Mouse (Mus musculus) intestine, embryonic 14.5 days (tissue): ENCODE measurements around the gene Mchr1. TPM values are rescaled to one million over a fixed set of nuclear protein-coding genes. Genes with fewer than 3 reads are reported as not detected.

ENCODE experiments used
- ATAC-seq: fragments of 200-750 bp; cut with Nextera tagmentation; replicated peaks from 2 replicates; pipeline ENCODE4 v1.8.0; 2017; ENCODE audit warnings: low read depth, moderate number of reproducible peaks, moderate TSS enrichment, moderate library complexity; ENCODE audit not compliant: low FRiP score, low TSS enrichment
- DNase-seq: peaks from one replicate; pipeline ENCODE4 v3.0.0-alpha.2; 2018; ENCODE audit warnings: low spot score
- H3K27ac ChIP-seq: fragments of 300-500 bp; sonication (generic); 2 replicates; pipeline ENCODE4 v1.5.1; 2014; ENCODE audit warnings: low read depth, mild to moderate bottlenecking, control low read depth
- H3K27me3 ChIP-seq: fragments of 300-500 bp; sonication (generic); replicated peaks from 2 replicates; pipeline ENCODE4 v1.6.1; 2014; ENCODE audit warnings: low read length, control low read depth; ENCODE audit not compliant: control insufficient read depth, insufficient read depth
- H3K36me3 ChIP-seq: fragments of 300-500 bp; sonication (generic); 2 replicates; pipeline ENCODE4 v1.6.1; 2014; ENCODE audit warnings: low read length, control low read depth; ENCODE audit not compliant: control insufficient read depth, insufficient read depth
- H3K4me1 ChIP-seq: fragments of 300-500 bp; sonication (generic); replicated peaks from 2 replicates; pipeline ENCODE4 v1.6.1; 2014; ENCODE audit warnings: low read length, control low read depth, mixed read lengths; ENCODE audit not compliant: control insufficient read depth, insufficient read depth
- H3K4me2 ChIP-seq: fragments of 300-500 bp; sonication (generic); 2 replicates; pipeline ENCODE4 v1.6.1; 2014; ENCODE audit warnings: low read length
- H3K4me3 ChIP-seq: fragments of 300-500 bp; sonication (generic); 2 replicates; pipeline ENCODE4 v1.5.1; 2014; ENCODE audit warnings: low read depth, low read length, control low read depth, mixed read lengths
- H3K9ac ChIP-seq: fragments of 300-500 bp; sonication (generic); 2 replicates; pipeline ENCODE4 v1.6.1; 2014; ENCODE audit warnings: mild to moderate bottlenecking, low read length
- H3K9me3 ChIP-seq: fragments of 300-500 bp; sonication (generic); 2 replicates; pipeline ENCODE4 v1.6.1; 2016; ENCODE audit warnings: low read length, control low read depth; ENCODE audit not compliant: control insufficient read depth
- WGBS: fragments of 180-500 bp; shearing (Covaris S2); extraction: QIAGEN DNeasy Blood & Tissue Kit; methylation state at CpG from one replicate; pipeline ENCODE4 v1.1.7; 2014; 5-methylcytosine and 5-hydroxymethylcytosine counted together
- polyA plus RNA-seq: library from polyadenylated mRNA; unstranded; fragments of >200 nt; fragmentation: Nextera tagmentation; extraction: Ambion mirVana; gene quantifications from 2 replicates; pipeline ENCODE4 v1.2.1, GENCODE M21; 2014

Mchr1 gene
- polyA plus RNA-seq, 1 experiment from 2014 or later = 1.0 TPM

- WGBS = 7% methylated on average over 8 of the region's 8 CpGs
- H3K27me3 ChIP-seq = peaks cover 3% of the 10 kb centered on the region; the same call in 1 of the 2 replicates
- peak overlapping the region; percentile 39 for H3K4me3 ChIP-seq
- no peaks in the 10 kb centered on the region for H3K36me3 ChIP-seq
- peak overlapping the region; percentile 83 for H3K4me2 ChIP-seq
- no peak overlapping the region for H3K27ac ChIP-seq
- peaks cover 4% of the 10 kb centered on the region; the same call in 1 of the 2 replicates for H3K4me1 ChIP-seq
- no peak for DNase-seq
- H3K9ac ChIP-seq = peak overlapping the region; percentile 8; the same call in 1 of the 2 replicates
- H3K9me3 ChIP-seq = no peaks in the 10 kb centered on the region
- ATAC-seq = no peak
These were observed 763 bp downstream of the Mchr1 start for GRCm38 (mm10) chr15:81236062-81236461.

GRCm38 (mm10) chr15:81237471-81237870, 2.2 kb downstream of the Mchr1 start:
- ATAC-seq (no peak), DNase-seq (no peak)
- Histone ChIP-seq H3K9me3 (no peaks in the 10 kb centered on the region), H3K4me3 (no peak overlapping the region), H3K27ac (no peak overlapping the region), H3K27me3 (peaks cover 3% of the 10 kb centered on the region; the same call in 1 of the 2 replicates), H3K4me1 (peaks cover 4% of the 10 kb centered on the region; the same call in 1 of the 2 replicates), H3K36me3 (no peaks in the 10 kb centered on the region), H3K4me2 (no peak overlapping the region), H3K9ac (no peak overlapping the region)
- 92% methylated on average over 18 of the region's 18 CpGs for whole genome bisulfite sequencing

GRCm38 (mm10) chr15:81239261-81239660, 4.0 kb downstream of the Mchr1 start:
- DNase-seq (peak; percentile 70), ATAC-seq (no peak)
- Histone ChIP-seq H3K4me3 (no peak overlapping the region), H3K9me3 (peaks cover 2% of the 10 kb centered on the region; the same call in 1 of the 2 replicates), H3K36me3 (no peaks in the 10 kb centered on the region), H3K4me2 (no peak overlapping the region), H3K27ac (no peak overlapping the region), H3K27me3 (peaks cover 3% of the 10 kb centered on the region; the same call in 1 of the 2 replicates), H3K4me1 (peaks cover 4% of the 10 kb centered on the region; the same call in 1 of the 2 replicates), H3K9ac (no peak overlapping the region)
- 28% methylated on average over 7 of the region's 7 CpGs for WGBS

- Histone ChIP-seq H3K9me3 (peaks cover 3% of the 10 kb centered on the region; the same call in 1 of the 2 replicates), H3K27ac (no peak overlapping the region), H3K4me1 (peaks cover 4% of the 10 kb centered on the region; the same call in 1 of the 2 replicates), H3K36me3 (no peaks in the 10 kb centered on the region), H3K27me3 (peaks cover 3% of the 10 kb centered on the region; the same call in 1 of the 2 replicates), H3K9ac (no peak overlapping the region), H3K4me2 (no peak overlapping the region), H3K4me3 (no peak overlapping the region)
- DNase-seq (no peak), ATAC-seq (no peak)
- WGBS = 78% methylated on average over 13 of the region's 13 CpGs
These were observed 4.6 kb downstream of the Mchr1 start for GRCm38 (mm10) chr15:81239794-81240343.

GRCm38 (mm10) chr15:81246890-81247289, 11.6 kb downstream of the Mchr1 start:
- WGBS = 90% methylated on average over 3 of the region's 3 CpGs
- no peak overlapping the region for H3K4me2 ChIP-seq

GRCm38 (mm10) chr15:81247583-81248340, 12.5 kb downstream of the Mchr1 start:
- peak; percentile 90 for ATAC-seq
- Histone ChIP-seq H3K27ac (peak overlapping the region; percentile 82), H3K4me1 (peaks cover 25% of the 10 kb centered on the region), H3K4me3 (0 out of 2 replicates have a peak overlapping the region, but pooled peaks have one; percentile 6), H3K27me3 (no peaks in the 10 kb centered on the region), H3K9me3 (peaks cover 8% of the 10 kb centered on the region; the same call in 1 of the 2 replicates), H3K9ac (no peak overlapping the region), H3K4me2 (peak overlapping the region; percentile 46), H3K36me3 (no peaks in the 10 kb centered on the region)
- WGBS = 6% methylated on average over 13 of the region's 13 CpGs
- DNase-seq = peak; percentile 78

More at GRCm38 (mm10) chr15:81246890-81247289, 11.6 kb downstream of the Mchr1 start:
- Histone ChIP-seq H3K9ac (no peak overlapping the region), H3K27ac (peak overlapping the region; percentile 82), H3K27me3 (no peaks in the 10 kb centered on the region), H3K4me1 (peaks cover 25% of the 10 kb centered on the region), H3K4me3 (no peak overlapping the region), H3K9me3 (peaks cover 8% of the 10 kb centered on the region; the same call in 1 of the 2 replicates), H3K36me3 (no peaks in the 10 kb centered on the region)
- no peak for ATAC-seq
- DNase-seq = no peak

- H3K4me1 ChIP-seq = peaks cover 25% of the 10 kb centered on the region
- H3K27ac ChIP-seq = peak overlapping the region; percentile 82
- peaks cover 8% of the 10 kb centered on the region; the same call in 1 of the 2 replicates for H3K9me3 ChIP-seq
- 50% methylated on average over 4 of the region's 4 CpGs for WGBS
- peak overlapping the region; percentile 46 for H3K4me2 ChIP-seq
- no peaks in the 10 kb centered on the region for H3K27me3 ChIP-seq
- H3K4me3 ChIP-seq = no peak overlapping the region
- no peak for DNase-seq
- H3K36me3 ChIP-seq = no peaks in the 10 kb centered on the region
- peak; percentile 20; the same call in 1 of the 2 replicates for ATAC-seq
- H3K9ac ChIP-seq = no peak overlapping the region
These were observed 13.0 kb downstream of the Mchr1 start for GRCm38 (mm10) chr15:81248341-81248679.

- peak overlapping the region; percentile 82 for H3K27ac ChIP-seq
- DNase-seq = no peak
- H3K36me3 ChIP-seq = no peaks in the 10 kb centered on the region
- H3K4me3 ChIP-seq = no peak overlapping the region
- H3K27me3 ChIP-seq = no peaks in the 10 kb centered on the region
- H3K9ac ChIP-seq = no peak overlapping the region
- 0 out of 2 replicates have a peak, but pooled peaks have one; percentile 37 for ATAC-seq
- H3K9me3 ChIP-seq = peaks cover 8% of the 10 kb centered on the region; the same call in 1 of the 2 replicates
- peaks cover 25% of the 10 kb centered on the region for H3K4me1 ChIP-seq
- no peak overlapping the region for H3K4me2 ChIP-seq
- WGBS = 75% methylated on average over 4 of the region's 4 CpGs
These were observed 13.8 kb downstream of the Mchr1 start for GRCm38 (mm10) chr15:81248951-81249579.
